Mouse (Mus musculus) urinary bladder, postnatal 36 days (tissue): ENCODE measurements at regions not wholly inside any gene's neighbourhood (a gene's known extent, or its start where the extent isn't known, plus 50 kb on each side); places are given as distances from the start of the nearest gene placed in this dataset.
A peak's percentile ranks its signal among the peaks of the same experiment; 100 is the strongest.

Source experiments
- DNase-seq, 2 experiments: peaks; one replicate each; pipeline ENCODE4 v3.0.0; 2022; ENCODE audit warnings: low spot score in 2 of 2, mixed read lengths in 1 of 2

DNA sequence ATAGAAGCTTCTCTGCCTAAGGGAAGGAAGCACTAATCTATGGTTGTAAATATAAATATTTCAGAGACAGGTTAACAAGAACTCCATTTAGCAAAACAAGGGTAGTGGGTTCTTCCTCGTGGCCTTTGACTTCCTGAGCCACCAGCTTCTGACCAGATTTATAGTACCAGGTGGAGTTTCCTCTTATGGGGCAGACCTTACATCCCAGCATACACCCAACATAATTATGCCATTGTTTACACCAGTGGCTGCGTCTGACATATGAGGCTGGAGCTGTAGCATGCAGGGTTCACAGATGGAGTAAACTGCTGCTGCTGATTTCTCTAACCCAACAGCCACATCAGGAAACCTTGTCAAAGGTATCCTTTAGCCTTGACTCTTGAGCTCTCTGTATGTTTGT is 75.5 kb downstream of the Trib2 start:
- DNase-seq = no peak

DNA sequence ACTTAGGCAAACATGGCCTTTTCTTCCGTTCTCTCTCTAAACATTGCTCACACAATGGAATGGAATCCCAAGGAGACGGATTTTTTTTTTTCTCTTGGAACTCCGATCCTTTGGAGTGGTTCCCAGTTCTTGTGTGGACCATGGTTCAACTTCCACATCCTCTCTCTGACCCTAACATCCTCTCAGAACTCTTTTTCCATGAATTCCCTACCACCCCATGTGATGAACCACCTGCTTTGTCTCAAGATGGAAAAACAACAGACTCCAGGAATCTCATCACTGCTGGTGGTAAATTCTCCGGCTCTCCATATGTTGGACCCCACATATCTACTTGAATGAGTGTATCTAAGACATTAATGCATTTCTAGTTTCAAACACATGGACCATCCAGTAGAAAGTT is 77.7 kb downstream of the Trib2 start:
- DNase-seq = no peak

DNA sequence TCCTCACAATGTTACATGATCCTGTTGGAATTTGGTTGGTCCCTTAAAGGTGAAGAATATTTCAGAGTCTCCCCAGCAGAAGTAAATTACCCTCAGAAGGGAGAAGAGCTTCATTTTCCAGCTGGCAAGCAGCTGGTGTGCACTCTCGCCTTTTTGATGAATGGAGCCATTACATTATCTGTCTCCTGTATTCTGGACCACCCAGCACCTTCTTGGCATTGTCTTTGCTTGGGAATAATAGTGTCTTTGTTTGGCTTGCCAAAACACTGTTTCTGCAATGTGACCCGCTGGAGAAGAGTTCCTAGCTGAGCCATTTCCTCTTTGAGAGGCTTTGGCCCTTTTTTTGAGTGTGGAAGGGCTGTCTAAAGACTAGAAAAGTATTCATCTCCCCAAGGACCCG is 85.5 kb downstream of the Trib2 start:
- DNase-seq = no peak

DNA sequence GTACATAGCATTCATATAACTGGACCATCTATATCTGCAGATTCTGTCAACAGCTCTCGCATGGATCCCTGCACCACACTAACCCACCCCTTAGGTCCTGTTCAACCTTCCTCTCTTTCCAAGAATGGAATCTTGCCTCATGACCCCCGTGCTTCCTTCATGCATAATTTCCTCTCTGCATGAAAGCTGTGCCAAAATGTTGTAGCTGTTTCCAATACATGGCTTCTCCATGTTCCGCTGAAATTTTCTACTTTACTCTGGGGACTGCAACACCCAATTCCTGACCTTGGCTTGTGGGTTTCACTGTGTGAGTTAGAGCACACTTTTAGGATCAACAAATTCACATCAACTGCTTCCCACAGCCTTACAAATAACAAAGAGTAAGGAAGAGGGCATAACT is 87.0 kb downstream of the Trib2 start:
- no peak for DNase-seq

DNA sequence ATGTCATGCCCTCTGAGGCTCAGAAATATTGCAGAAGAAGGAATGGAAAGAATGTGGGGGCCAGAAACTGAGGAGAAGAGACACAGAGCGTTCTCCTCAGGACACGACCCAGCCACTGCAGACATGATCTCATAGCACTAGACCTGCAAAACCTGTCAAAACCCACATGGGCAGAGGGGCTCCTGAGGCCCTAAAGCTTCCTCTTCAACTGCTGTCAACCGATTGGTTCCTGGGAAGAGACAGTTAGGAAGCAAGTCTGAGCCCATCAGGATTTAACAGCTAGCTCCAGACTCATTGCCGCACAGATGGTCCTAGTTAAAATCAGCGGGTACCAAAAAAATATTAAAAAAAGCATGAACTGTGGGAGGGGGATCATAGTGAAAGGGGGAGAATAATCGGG is 93.2 kb downstream of the Trib2 start:
- no peak for DNase-seq

DNA sequence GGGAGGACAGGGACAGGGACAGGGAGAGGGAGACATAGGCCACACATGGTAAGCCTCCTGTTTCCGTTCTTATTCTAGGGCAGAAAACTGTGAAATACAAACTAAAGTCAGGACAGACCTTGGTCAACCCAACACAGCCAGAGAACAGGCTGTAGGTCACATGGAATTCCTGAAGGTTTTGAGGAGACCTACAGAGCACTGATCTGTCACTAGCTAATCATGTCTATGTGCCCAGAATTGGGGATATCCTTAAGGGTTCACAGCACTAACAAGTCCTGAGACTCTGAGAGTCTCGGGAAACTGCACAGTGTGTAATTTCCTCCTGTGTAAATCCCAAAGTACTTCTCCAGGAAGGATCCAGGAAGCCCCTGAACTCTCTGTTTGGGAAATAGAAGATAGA is 94.6 kb downstream of the Trib2 start:
- no peak for DNase-seq

DNA sequence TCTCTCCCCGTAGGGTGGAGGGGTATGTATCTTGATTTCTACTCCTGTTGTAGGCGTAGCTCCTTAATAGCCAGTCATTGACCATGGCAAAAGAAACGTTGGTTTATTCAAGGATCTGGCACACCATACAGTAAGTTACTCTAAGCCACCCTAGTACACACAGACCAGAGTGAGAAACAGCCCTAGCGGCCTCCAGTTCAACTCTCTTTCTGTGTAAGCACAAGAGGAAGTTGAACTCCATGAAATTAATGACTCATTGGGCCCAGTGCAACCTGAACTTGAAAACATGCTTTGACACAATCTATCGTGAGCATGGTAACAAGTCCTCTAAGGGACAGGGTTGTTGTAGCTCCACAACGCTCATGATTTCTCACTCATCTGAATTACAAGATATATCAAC is 96.6 kb downstream of the Trib2 start:
- no peak for DNase-seq

DNA sequence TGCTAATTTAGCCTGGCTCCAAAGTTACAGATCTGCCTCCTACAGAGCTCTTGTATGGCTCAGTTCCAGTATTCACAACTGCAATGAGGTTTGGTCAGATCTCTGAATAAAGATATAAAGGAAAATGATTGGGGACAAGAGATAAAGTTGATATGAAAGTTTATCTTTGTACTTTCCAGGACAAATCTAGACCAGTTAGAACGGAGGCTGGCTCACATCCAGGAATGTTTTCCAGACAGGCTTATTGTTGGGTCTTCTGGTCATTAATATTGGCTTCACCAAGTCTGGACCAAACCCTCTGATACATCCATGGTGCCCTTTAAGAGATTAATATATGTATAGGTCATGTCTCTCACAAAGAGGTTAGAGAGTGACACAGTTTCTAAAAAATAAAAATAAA is 97.9 kb downstream of the Trib2 start:
- no peak for DNase-seq

DNA sequence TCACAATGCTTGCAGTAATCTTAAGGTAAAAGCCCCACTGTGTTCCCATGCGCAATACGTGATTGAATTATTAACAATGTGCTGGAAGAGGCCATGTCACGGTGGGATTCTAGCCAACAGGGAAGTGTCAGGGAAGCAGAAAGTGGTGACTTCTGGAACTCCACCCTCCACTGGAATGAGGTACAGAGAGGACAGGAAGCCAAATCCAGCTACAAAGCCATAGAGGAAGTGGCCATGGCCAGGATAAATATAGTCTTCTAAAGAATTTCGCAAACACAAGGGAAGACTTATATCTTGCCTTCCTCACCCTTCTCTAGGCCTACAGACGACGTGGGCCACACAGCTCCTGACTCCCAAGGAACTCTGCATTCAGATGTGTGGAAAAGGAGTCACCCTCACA is 98.7 kb downstream of the Trib2 start:
- DNase-seq = peak in 1 of 2 experiments; percentile 17

DNA sequence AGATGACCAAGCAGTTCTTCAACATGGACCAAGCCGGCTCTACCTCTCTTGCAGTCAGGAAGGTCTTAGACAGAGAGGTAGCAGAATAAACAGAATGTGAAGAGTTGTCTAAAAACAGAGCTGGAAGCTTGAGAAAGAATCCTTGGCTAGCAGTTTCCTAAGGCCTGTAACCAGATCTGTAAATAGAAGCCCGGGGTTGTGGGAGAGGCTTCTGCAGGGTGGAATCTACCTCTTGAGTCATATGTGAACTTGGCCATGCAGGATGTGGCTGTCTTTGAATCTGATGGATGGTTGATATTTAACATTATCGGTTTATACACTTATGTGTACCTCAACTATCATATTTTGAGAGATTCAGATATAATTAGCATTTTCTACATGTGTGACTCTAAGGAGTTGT is 99.4 kb downstream of the Trib2 start:
- no peak for DNase-seq

DNA sequence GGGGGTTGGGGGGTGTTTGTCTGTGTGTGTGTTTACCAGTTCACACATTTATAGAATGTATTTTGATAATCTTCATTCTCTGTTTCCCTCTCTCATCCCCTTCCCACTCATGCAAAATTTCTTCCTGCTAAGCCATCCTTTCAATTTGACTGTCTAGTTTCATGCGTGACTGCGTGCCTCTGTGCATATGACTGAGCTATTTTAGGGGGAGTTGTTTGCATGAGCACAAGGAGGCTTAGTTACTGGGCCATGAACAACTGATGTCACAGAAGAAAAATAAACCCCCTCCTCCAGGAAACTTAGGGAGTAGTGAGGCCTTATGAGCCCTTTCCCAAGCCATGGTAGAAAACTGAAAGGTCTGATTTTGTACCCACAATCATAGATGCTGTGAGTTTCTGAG is 103.1 kb downstream of the Trib2 start:
- DNase-seq = no peak

DNA sequence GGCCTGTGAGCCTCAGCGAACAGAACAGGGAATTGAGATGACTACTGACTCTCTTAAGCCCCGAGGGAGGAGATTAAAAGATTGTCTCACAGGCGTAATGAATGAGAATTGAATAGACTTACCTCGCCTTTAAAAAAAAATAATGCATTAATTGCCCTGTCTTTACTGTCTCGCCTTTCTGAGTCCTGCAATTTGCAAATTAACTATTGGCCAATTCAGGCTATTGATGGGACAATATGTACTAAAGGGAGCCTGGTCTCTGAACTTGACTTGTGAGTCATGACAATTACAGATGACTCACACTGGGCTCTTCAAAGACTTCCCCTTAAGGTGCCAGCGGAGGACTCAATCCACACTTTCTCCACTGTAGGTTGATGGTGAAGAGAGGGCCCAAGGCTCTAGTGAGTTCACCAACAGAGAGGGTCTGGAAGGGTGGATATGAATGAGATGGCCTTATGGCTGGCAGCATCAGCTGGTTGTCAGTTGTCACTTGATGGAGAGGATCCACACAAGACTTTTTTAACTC is 109.1 kb downstream of the Trib2 start:
- DNase-seq = no peak

DNA sequence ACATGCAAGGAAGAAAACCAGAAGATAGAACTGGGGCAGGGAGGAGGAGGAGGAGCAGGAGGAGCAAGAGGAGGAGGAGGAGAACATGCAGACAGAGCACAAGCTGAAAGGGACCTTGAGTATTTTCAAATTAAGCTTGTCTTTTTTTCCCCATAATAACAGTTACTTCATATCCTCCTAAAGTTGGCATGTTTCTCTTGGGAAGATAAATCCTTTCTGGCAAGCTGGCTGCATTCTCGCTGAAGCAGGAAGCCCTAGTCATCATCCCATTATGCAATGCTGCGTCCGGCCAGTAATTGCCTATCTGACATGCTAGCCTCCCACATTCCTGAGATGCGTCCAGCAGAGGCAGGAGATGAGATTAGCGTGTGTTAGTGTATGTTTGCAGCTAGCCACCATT is 112.3 kb downstream of the Trib2 start:
- peak; percentile 44 to 79 for DNase-seq

DNA sequence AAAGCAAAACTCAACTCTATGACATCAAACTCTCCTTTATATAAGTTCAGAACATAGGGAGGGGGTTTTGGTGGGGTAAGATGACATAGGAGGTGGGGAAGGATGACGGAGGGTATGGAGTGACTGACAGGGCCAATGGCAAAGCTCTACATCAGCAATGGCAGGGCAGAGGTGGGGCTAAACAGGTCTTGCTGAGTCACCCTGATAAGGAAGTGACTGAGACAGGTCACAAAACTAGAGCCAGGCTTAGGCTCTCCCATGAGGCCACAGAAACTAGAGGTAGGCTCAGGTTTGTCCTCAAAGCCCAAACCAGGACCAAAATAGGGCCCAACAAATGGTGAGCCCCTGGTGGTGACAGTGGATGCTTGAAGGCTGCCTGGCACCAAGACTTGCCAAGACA is 114.6 kb downstream of the Trib2 start:
- no peak for DNase-seq

DNA sequence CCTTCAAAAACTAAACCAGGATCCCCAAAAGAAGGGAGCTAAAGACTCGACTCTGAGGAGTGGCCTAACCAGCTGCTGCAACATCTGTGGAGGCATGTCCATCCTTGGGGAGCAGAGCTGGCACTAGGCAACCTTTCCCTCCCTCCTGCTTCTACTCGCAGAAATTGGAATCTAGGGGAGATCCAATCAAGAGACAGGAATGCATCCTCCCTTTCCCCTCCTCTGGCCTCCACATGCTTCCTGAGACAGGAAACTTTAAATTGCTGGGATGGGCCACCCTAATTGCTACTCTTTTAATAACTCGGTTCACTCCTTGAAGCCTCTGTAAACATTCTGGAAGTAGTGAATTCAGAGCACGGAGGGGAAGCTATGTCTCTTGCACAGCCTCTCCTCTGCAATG is 117.9 kb downstream of the Trib2 start:
- DNase-seq = peak in 1 of 2 experiments; percentile 4

DNA sequence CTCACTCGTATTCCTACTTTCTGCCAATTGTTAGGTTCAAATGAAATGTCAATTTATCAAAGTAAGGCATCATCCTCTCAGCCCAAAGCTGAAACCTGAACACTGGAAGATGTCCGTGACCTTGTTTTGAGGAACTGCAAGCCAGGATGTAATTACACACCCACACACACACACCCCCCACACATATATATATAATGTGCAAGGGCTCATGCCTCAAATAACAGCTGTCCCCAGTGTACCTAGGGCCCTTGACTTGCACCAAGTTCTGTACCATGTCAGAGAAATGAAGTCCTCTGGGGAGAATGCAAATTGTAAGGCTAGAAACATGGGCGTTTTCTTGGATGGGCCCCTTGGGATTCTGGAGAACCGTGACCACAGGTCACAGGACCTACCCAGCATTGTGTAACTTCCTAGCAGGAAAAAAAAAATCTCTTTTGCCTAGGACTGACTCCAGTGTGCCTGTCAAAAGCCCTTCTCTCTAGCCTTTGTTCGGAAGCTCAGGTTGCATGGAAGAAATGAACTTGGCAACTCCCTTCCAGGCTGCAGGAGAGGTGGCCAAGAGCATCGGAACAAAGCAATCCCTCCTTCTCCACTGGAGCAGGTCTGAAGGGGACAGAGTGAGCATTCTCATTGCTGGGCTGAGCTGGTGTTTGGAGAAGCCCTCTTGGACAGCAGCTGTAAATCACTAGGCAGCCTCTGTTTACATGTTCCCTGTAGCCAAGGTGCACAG is 118.5 kb downstream of the Trib2 start:
- DNase-seq = peak in 1 of 2 experiments; percentile 21

DNA sequence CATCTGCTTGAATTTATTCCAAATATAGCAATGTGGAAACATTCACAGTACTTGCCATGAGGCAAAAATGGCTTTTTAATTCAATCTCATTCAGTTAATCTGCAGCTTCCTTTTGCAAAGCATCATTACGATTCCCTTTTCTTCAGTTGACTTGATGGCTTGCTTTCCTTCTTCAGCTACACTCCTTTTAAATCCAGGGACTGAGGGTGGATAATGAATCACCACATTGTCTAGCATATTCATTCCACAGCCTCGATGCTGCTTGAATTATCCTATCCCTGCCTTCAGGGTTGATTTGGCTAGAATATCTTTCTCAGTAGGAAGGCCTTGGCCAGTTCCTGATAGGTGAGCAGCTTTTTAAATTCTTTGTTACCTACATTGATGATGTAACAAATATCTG is 128.4 kb downstream of the Trib2 start:
- no peak for DNase-seq

DNA sequence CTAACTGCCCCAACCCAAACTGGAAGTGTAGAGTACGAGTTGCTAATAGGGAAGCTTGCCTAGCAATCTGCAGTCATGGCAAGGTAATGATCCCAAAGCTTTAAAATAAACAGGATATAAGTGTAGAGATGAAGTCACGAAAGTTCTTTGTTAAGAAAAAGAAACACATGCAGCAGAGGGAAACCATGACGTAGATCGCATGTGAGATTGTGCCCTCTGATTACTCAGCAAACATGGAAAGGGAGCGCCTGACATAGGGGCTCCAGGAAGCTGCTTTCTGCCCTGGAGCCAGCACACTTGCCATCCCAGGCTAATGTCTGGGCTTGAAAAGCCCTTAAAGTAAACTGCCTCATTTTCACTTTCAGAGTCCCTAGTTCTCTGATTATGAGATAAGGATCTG is 132.4 kb downstream of the Trib2 start:
- no peak for DNase-seq

DNA sequence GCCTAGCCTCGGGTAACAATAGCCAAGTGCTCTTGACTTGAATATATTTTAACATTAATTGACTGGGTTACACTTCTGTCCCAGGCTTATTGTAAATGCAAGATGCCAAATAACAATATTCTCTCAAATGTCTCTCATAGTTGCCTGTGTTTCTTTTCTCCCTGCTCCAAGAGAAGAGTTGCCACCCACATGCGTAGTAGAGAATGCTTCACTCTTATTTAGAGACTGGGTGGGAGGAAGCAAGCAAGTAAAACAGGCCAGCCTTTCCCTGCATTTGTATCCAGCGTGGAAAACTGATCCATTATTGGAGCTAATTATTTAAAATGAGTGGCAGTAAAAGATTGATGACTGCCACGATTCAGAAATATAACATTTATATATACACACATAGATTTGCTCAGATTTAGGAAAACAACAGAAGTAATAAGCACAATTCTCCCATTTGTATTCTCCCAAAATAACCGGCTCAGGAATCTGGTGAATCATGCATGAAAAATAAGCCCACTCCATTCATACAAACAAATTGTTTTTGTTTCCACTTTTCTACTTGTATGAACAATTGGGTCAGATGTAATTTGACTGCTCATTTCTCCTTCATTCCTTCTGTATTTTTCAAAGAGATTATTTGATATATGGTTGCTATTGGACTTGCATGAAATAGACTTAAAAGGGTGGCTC is 134.9 kb downstream of the Trib2 start:
- no peak for DNase-seq

DNA sequence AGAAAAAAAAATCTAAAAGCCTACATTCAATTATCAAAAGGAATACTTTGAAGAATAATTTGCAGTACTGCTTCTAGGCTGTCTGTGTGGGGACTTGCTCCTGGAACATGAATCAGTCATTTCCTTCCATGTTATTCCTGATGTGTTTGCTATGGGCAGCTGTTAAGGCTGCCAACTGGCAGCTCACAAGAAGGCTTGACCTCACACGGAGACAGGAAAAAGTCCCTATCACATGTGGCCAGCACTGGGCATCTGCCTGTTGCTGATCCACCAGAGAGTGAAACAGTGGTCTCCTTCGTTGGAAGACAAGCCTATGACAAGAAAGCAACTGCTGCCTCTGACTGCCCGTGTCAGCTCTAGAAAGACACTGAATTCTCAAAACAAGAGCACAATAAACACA is 140.6 kb downstream of the Trib2 start:
- no peak for DNase-seq

DNA sequence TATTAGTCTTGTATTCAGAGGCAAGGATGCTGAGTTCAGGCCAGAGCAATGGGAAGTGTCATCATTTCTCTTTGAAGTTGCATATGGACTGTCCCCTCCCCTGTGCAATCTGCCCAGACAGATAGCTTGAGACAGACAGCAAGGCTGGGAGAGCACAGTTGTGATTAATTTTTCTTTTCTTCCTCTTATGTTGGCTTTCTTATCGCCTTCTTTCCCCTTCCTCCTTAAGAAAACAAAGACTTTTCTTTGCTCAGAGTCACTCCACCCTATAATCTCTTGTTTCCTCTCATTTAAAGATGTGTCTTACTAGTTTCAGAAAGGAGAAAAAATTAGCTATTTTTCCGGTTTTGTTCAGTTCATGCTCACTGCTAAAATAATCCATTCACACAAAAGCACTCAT is 157.0 kb downstream of the Trib2 start:
- DNase-seq = no peak

DNA sequence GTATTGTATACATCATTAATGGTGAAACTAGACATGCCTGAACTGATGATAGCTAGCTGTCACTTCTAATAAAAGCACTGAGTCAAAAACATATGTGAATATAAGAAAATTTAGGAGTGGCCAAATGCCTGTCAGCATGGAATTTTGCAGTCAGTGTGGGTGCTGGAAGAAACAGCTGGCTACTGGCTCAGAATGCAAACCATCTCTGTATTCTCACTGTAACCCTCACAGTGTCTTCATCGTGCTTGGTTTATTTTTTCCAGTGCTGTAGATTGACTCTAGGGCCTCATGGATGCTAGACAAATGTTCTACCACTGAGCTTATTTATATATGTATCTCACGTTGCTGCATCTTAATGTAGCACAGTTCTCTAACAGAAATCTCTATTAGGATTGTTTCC is 157.4 kb downstream of the Trib2 start:
- no peak for DNase-seq

DNA sequence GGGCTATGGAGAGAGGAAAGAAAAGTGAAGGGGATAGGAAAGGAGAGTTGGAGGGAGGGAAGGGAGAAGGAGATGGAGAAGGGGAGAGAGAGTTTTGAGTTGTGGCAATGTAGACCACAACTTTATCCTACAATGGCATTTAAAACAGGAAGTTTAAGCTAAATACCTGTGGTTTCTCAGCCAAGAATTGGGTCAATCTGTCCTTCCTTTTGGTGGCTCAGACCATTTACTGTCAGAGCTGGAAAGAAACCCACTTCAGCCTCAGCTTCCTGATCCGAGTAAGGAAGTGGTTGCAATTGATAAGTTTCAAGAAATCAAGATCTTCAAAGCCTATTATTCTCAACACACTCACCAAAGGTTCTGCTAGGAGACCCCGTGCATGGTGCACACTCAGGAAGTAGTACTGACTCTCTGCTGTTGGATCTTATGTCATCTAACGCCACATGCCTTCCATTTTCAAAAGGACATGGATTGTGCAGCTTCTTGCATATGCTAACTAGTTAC is 158.9 kb downstream of the Trib2 start:
- DNase-seq = no peak
